Mouse (Mus musculus): ENCODE results near the gene Ppp1r13b.

GRCm38 (mm10) chr12:111874601-111875140, 33.2 kb downstream of the Ppp1r13b start:
- no peak for TF ChIP-seq CTCF (IDR thresholded peaks at IDR 0.05; ENCODE audit: low read depth, low read length)
- TF ChIP-seq POLR2A (IDR thresholded peaks at IDR 0.05; ENCODE audit: borderline replicate concordance, low read depth, low read length), result no peak
